Mouse (Mus musculus): Measurements from ENCODE around the gene Rhot2. TPM values are rescaled to one million over a fixed set of nuclear protein-coding genes. Genes with fewer than 3 reads are reported as not detected.

Rhot2 gene
- polyA plus RNA-seq (2015; fragmentation: Nextera tagmentation; extraction: Ambion mirVana): 24.2 and 26.1 TPM in 2 replicates

DNA sequence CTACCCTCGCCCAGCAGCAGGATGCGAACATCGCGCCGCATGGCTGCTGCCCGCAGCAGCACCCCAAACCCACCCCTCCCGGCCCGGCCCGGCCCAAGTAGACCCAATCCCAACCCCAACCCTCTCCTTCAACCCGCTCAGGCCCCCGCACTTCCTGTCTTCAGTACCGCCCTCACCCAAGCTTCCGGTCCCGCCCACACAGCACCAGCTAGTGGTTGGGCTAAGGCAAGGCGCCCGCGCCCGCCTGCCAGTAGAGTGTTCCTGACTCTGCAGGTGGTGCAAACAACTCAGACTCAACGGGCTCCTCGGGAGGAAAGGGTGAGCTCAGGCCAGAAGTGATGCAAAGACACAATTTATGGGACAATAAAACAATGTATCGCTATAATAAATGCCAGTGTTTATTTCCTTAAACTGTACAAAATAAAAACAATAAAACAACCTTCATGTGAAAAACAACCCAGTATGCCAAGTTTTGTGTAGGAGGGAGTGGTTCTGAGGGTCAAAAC lies at the start of gene Rhot2:
Rhot2 (minus strand) TSS at position 456 of the 506 bp plus-strand sequence.
- Histone ChIP-seq H3K27me3 (no peaks in the 10 kb centered on the region), H3K27ac (peak within 1 kb of the TSS; percentile 88), H3K36me3 (peaks cover 37% of the 10 kb centered on the region), H3K9me3 (replicated peaks) (no peaks in the 10 kb centered on the region), H3K4me3 (peak within 1 kb of the TSS; percentile 95), H3K4me2 (peak within 1 kb of the TSS; percentile 78), H3K4me1 (replicated peaks) (peaks cover 28% of the 10 kb centered on the region), H3K9ac (peak within 1 kb of the TSS; percentile 96)
- 2% methylated on average over 21 of the region's 21 CpGs for WGBS
- peak; percentile 92 for ATAC-seq (replicated peaks; ENCODE audit: insufficient number of reproducible peaks, insufficient read depth, low FRiP score, low read depth)

- WGBS: 28% methylated on average over 2 of the region's 2 CpGs
- peak; percentile 50; the same call in 1 of the 2 replicates for ATAC-seq (replicated peaks; ENCODE audit: insufficient number of reproducible peaks, insufficient read depth, low FRiP score, low read depth)
- Histone ChIP-seq H3K4me2 (no peak overlapping the region), H3K27me3 (no peaks in the 10 kb centered on the region), H3K36me3 (peaks cover 8% of the 10 kb centered on the region; the same call in 1 of the 2 replicates), H3K4me1 (replicated peaks) (peaks cover 12% of the 10 kb centered on the region; the same call in 1 of the 2 replicates), H3K9ac (no peak overlapping the region), H3K9me3 (replicated peaks) (no peaks in the 10 kb centered on the region), H3K27ac (no peak overlapping the region; the same call in 1 of the 2 replicates), H3K4me3 (no peak overlapping the region)
Measured at GRCm38 (mm10) chr17:25893975-25894617, 49.4 kb upstream of the Rhot2 start.

DNA sequence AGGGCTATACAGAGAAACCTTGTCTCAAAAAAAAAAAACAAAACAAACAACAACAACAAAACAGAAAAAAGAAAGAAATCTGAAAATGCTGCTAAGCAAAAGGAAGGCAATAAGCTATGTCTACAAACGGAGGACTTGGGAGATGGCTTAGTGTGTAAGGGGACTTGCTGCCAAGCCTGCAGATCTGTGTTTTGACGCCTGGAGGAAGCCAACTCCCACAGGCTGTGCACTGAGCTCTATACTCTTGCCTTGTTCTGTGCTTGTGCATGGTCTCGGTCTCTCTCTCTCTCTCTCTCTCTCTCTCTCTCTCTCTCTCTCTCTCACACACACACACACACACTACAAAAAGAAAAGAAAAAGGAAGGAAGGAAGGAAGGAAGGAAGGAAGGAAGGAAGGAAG lies 44.2 kb upstream of the Rhot2 start:
- 80% methylated on average over 3 of the region's 3 CpGs for WGBS

GRCm38 (mm10) chr17:25887467-25887866 lies 42.8 kb upstream of the Rhot2 start:
- Histone ChIP-seq H3K27ac (no peak overlapping the region), H3K36me3 (peaks cover 41% of the 10 kb centered on the region), H3K9ac (no peak overlapping the region), H3K4me1 (replicated peaks) (no peaks in the 10 kb centered on the region), H3K9me3 (replicated peaks) (no peaks in the 10 kb centered on the region), H3K27me3 (no peaks in the 10 kb centered on the region), H3K4me3 (no peak overlapping the region), H3K4me2 (no peak overlapping the region)
- ATAC-seq (replicated peaks; ENCODE audit: insufficient number of reproducible peaks, insufficient read depth, low FRiP score, low read depth): no peak
- WGBS: 82% methylated on average over 10 of the region's 10 CpGs

More for the DNA sequence above, 44.2 kb upstream of the Rhot2 start:
- H3K4me3 ChIP-seq: no peak overlapping the region
- no peak overlapping the region for H3K9ac ChIP-seq
- no peak overlapping the region for H3K4me2 ChIP-seq
- no peaks in the 10 kb centered on the region for H3K4me1 ChIP-seq (replicated peaks)
- no peaks in the 10 kb centered on the region for H3K27me3 ChIP-seq
- H3K9me3 ChIP-seq (replicated peaks): no peaks in the 10 kb centered on the region
- no peak overlapping the region for H3K27ac ChIP-seq
- H3K36me3 ChIP-seq: peaks cover 29% of the 10 kb centered on the region
- no peak for ATAC-seq (replicated peaks; ENCODE audit: insufficient number of reproducible peaks, insufficient read depth, low FRiP score, low read depth)

DNA sequence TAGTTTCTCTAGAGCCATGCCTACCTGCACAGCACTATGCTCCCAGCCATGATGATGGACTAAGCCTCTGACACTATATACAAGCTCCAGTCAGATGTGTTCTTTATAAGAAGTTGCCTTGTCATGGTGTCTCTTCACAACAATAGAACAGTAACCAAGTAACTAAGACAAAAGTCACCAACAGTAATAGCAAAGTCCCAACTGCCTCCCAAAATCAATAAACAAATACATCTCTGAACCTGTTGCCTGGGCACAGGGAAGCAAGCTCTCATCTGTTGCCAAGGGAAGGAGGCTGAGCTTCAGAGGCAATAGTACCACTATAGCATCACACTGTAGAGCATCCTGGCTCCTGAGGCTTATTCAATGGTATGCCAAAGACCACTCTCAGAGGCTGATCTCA lies 42.2 kb upstream of the Rhot2 start:
- no peaks in the 10 kb centered on the region for H3K4me1 ChIP-seq (replicated peaks)
- no peaks in the 10 kb centered on the region for H3K9me3 ChIP-seq (replicated peaks)
- no peaks in the 10 kb centered on the region for H3K27me3 ChIP-seq
- no peak for ATAC-seq (replicated peaks; ENCODE audit: insufficient number of reproducible peaks, insufficient read depth, low FRiP score, low read depth)
- no peak overlapping the region for H3K4me2 ChIP-seq
- H3K36me3 ChIP-seq: peaks cover 45% of the 10 kb centered on the region
- no peak overlapping the region for H3K9ac ChIP-seq
- H3K27ac ChIP-seq: no peak overlapping the region
- H3K4me3 ChIP-seq: no peak overlapping the region

GRCm38 (mm10) chr17:25885636-25886035 lies 41.0 kb upstream of the Rhot2 start:
- WGBS: 61% methylated on average over 4 of the region's 4 CpGs
- no peaks in the 10 kb centered on the region for H3K4me1 ChIP-seq (replicated peaks)
- no peak overlapping the region for H3K4me2 ChIP-seq
- H3K27ac ChIP-seq: no peak overlapping the region
- ATAC-seq (replicated peaks; ENCODE audit: insufficient number of reproducible peaks, insufficient read depth, low FRiP score, low read depth): no peak
- no peaks in the 10 kb centered on the region for H3K27me3 ChIP-seq
- no peak overlapping the region for H3K4me3 ChIP-seq
- peaks cover 45% of the 10 kb centered on the region for H3K36me3 ChIP-seq
- H3K9ac ChIP-seq: no peak overlapping the region
- H3K9me3 ChIP-seq (replicated peaks): no peaks in the 10 kb centered on the region

GRCm38 (mm10) chr17:25883824-25884223 lies 39.2 kb upstream of the Rhot2 start:
- Histone ChIP-seq H3K4me1 (replicated peaks) (no peaks in the 10 kb centered on the region), H3K27me3 (no peaks in the 10 kb centered on the region), H3K36me3 (peaks cover 37% of the 10 kb centered on the region), H3K4me3 (no peak overlapping the region), H3K27ac (no peak overlapping the region), H3K9me3 (replicated peaks) (no peaks in the 10 kb centered on the region), H3K4me2 (no peak overlapping the region), H3K9ac (no peak overlapping the region)
- no peak for ATAC-seq (replicated peaks; ENCODE audit: insufficient number of reproducible peaks, insufficient read depth, low FRiP score, low read depth)
- 87% methylated on average over 3 of the region's 3 CpGs for WGBS

- Histone ChIP-seq H3K4me2 (no peak overlapping the region), H3K27me3 (no peaks in the 10 kb centered on the region), H3K36me3 (peaks cover 34% of the 10 kb centered on the region), H3K4me1 (replicated peaks) (no peaks in the 10 kb centered on the region), H3K27ac (no peak overlapping the region), H3K9me3 (replicated peaks) (no peaks in the 10 kb centered on the region), H3K4me3 (no peak overlapping the region), H3K9ac (no peak overlapping the region)
- WGBS: 89% methylated on average over 8 of the region's 8 CpGs
- ATAC-seq (replicated peaks; ENCODE audit: insufficient number of reproducible peaks, insufficient read depth, low FRiP score, low read depth): no peak
Measured at GRCm38 (mm10) chr17:25883268-25883667, 38.6 kb upstream of the Rhot2 start.

DNA sequence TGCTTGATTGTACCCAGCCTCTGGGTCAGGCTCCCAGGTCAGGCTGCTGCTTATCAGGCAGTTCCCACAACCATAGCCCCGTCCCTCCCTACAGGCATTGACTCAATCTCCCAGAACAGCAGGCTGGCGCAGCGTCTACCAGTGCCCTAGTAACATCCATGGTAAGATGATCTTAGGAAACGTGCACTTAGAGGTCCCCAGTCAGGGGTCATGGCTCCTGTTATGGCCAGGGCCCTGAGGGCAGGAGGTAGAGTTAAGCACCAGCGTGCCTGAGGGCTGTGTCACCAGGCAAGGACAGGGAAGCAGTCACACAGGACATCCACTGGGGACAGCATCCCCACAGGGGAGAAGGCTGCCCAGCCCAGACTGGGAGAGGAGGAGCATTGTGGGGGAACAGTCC lies 37.7 kb upstream of the Rhot2 start:
- Histone ChIP-seq H3K4me2 (no peak overlapping the region), H3K4me3 (no peak overlapping the region), H3K9me3 (replicated peaks) (no peaks in the 10 kb centered on the region), H3K9ac (no peak overlapping the region), H3K4me1 (replicated peaks) (no peaks in the 10 kb centered on the region), H3K36me3 (peaks cover 27% of the 10 kb centered on the region), H3K27me3 (no peaks in the 10 kb centered on the region), H3K27ac (no peak overlapping the region)
- 44% methylated on average over 5 of the region's 5 CpGs for WGBS
- ATAC-seq (replicated peaks; ENCODE audit: insufficient number of reproducible peaks, insufficient read depth, low FRiP score, low read depth): no peak

GRCm38 (mm10) chr17:25881691-25882090 lies 37.0 kb upstream of the Rhot2 start:
- Histone ChIP-seq H3K4me1 (replicated peaks) (peaks cover 4% of the 10 kb centered on the region), H3K9ac (no peak overlapping the region), H3K36me3 (peaks cover 27% of the 10 kb centered on the region), H3K4me2 (no peak overlapping the region), H3K4me3 (no peak overlapping the region), H3K27me3 (no peaks in the 10 kb centered on the region), H3K27ac (no peak overlapping the region), H3K9me3 (replicated peaks) (no peaks in the 10 kb centered on the region)
- no peak for ATAC-seq (replicated peaks; ENCODE audit: insufficient number of reproducible peaks, insufficient read depth, low FRiP score, low read depth)
- WGBS: 57% methylated on average over 4 of the region's 4 CpGs

GRCm38 (mm10) chr17:25880913-25881641 lies 36.4 kb upstream of the Rhot2 start:
- H3K27ac ChIP-seq: no peak overlapping the region
- H3K27me3 ChIP-seq: no peaks in the 10 kb centered on the region

More at GRCm38 (mm10) chr17:25880913-25881641, 36.4 kb upstream of the Rhot2 start:
- H3K4me2 ChIP-seq: no peak overlapping the region
- 37% methylated on average over 5 of the region's 5 CpGs for WGBS
- no peaks in the 10 kb centered on the region for H3K9me3 ChIP-seq (replicated peaks)
- H3K4me1 ChIP-seq (replicated peaks): peaks cover 9% of the 10 kb centered on the region
- no peak overlapping the region for H3K9ac ChIP-seq
- ATAC-seq (replicated peaks; ENCODE audit: insufficient number of reproducible peaks, insufficient read depth, low FRiP score, low read depth): no peak
- no peak overlapping the region for H3K4me3 ChIP-seq
- H3K36me3 ChIP-seq: peaks cover 27% of the 10 kb centered on the region

All from heart, embryonic 15.5 days (tissue).